Mouse (Mus musculus): Measurements from ENCODE around the gene Sf1. TPM values are rescaled to one million over a fixed set of nuclear protein-coding genes. Genes with fewer than 3 reads are reported as not detected.

Sf1 gene
- 603 TPM for polyA plus RNA-seq (2017; shearing (Covaris generic))

GRCm38 (mm10) chr19:6363411-6364240, at the start of gene Sf1:
TSS of gene Sf1 (plus strand) at chr19:6363690.

GRCm38 (mm10) chr19:6334673-6335457, 28.6 kb upstream of the Sf1 start, which contains the start of gene Men1:
TSS of gene Men1 (plus strand) at chr19:6334979.

GRCm38 (mm10) chr19:6340524-6341452, 22.7 kb upstream of the Sf1 start, which contains the start of gene Map4k2:
TSS of gene Map4k2 (plus strand) at chr19:6341135.

GRCm38 (mm10) chr19:6384128-6384527, 20.6 kb downstream of the Sf1 start, which contains the start of gene Pygm:
TSS of gene Pygm (plus strand) at chr19:6384399.

GRCm38 (mm10) chr19:6399285-6400095, 36.0 kb downstream of the Sf1 start, which contains the start of gene Rasgrp2:
TSS of gene Rasgrp2 (plus strand) at chr19:6399340.

GRCm38 (mm10) chr19:6418233-6418879, 54.9 kb downstream of the Sf1 start, which contains the start of gene Nrxn2:
TSS of gene Nrxn2 (plus strand) at chr19:6418731.

Other genes with a start within 250 kb of the Sf1 start
- gene Sac3d1, start 245.0 kb upstream of the Sf1 start, polyA plus RNA-seq (2017; shearing (Covaris generic)) = 6.3 TPM
- gene Snx15, start 235.4 kb upstream of the Sf1 start, polyA plus RNA-seq (2017; shearing (Covaris generic)) = 25.6 TPM
- not detected for gene Batf2, start 222.7 kb upstream of the Sf1 start, polyA plus RNA-seq (2017; shearing (Covaris generic))
- gene Arl2, start 222.1 kb upstream of the Sf1 start, polyA plus RNA-seq (2017; shearing (Covaris generic)) = 25.1 TPM
- not detected for gene Majin, start 179.3 kb upstream of the Sf1 start, polyA plus RNA-seq (2017; shearing (Covaris generic))
- gene Gpha2, start 137.3 kb upstream of the Sf1 start, polyA plus RNA-seq (2017; shearing (Covaris generic)) = not detected
- 19.1 TPM for gene Ppp2r5b, start 127.8 kb upstream of the Sf1 start, polyA plus RNA-seq (2017; shearing (Covaris generic))
- gene Atg2a, start 122.0 kb upstream of the Sf1 start, polyA plus RNA-seq (2017; shearing (Covaris generic)) = 79.4 TPM
- gene Ehd1, start 87.0 kb upstream of the Sf1 start, polyA plus RNA-seq (2017; shearing (Covaris generic)) = 34.0 TPM
- gene Cdc42bpg, start 57.2 kb upstream of the Sf1 start, polyA plus RNA-seq (2017; shearing (Covaris generic)) = 0.35 TPM
- 30.0 TPM for gene Men1, start 28.7 kb upstream of the Sf1 start, polyA plus RNA-seq (2017; shearing (Covaris generic))
- gene Map4k2, start 22.6 kb upstream of the Sf1 start, polyA plus RNA-seq (2017; shearing (Covaris generic)) = 129 TPM
- gene Pygm, start 20.7 kb downstream of the Sf1 start, polyA plus RNA-seq (2017; shearing (Covaris generic)) = 2.4 TPM
- 296 TPM for gene Rasgrp2, start 35.6 kb downstream of the Sf1 start, polyA plus RNA-seq (2017; shearing (Covaris generic))
- not detected for gene Nrxn2, start 55.0 kb downstream of the Sf1 start, polyA plus RNA-seq (2017; shearing (Covaris generic))
- gene Slc22a12, start 179.3 kb downstream of the Sf1 start, polyA plus RNA-seq (2017; shearing (Covaris generic)) = not detected

Measured in effector memory CD4-positive, alpha-beta T cell, adult 5 months (primary cell).